Mouse (Mus musculus) skeletal muscle tissue, postnatal 0 days (tissue): Measurements from ENCODE around the gene Agap3. TPM values are rescaled to one million over a fixed set of nuclear protein-coding genes. Genes with fewer than 3 reads are reported as not detected.

Experiments used
- polyA plus RNA-seq: library from polyadenylated mRNA; unstranded; fragments of >200 nt; fragmentation: Nextera tagmentation; extraction: Ambion mirVana; gene quantifications from 2 replicates; pipeline ENCODE4 v1.2.1, GENCODE M21; 2015

Agap3 gene
- polyA plus RNA-seq, result 25.8 and 29.3 TPM in 2 replicates

DNA sequence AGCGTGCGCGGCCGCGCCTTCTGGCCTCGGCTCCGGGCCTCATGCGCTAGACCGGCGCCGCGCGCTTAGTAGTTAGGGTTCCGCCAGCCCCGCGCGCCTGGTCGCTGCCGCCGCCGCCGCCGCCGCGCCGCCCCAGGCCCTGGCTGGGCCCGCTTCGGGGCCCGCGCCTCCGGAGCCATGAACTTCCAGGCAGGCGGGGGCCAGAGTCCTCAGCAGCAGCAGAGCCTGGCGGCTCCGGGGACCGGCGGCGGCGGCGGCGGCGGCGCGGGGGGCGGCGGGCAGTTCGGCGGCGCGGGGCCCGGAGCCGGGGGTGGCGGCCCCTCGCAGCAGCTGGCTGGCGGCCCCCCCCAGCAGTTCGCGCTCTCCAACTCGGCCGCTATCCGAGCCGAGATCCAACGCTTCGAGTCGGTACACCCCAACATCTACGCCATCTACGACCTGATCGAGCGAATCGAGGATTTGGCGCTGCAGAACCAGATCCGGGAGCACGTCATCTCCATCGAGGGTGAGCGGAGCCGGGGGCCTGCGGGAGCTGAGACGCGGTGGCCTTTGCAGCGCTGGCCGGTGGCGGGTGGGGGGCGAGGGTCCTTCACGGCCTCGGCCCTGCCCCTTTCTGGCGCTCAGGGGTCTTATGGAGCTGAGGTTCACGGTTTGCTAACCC is at the start of gene Agap3:
TSS of gene Agap3 (plus strand) at position 148 of the 661 bp plus-strand sequence.

DNA sequence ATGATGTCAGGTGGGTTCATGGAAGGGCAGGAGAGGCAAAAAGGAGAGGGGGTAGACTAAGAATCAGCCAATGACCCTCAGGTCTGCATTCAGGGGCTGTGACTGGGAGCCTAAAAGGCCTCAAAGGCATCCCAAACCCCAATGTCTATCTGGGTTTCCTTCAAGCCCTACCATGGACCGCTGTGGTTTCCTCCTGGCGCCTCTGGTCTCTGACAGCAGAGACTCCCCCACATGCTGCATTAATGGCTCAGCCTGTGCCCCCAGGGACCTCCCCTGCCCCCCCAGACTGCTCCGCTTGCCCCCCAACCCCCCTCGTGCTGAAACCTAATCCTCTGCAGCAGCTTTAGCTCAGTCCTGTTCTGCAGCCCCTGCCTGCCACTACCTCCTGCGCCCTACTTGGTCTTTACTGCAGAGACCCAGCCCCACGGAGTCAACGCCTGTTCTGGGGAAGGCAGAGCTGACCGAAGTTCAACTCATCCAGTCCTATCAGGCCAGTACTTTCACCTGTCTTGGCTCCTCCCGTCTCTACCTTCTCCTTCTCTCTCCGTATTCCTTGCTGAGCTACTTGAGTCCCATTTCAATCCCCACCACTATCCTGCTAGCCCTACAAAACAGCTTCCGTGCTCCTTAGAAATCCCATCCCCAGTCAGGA is 38.8 kb upstream of the Agap3 start, which contains the start of gene Asic3:
TSS of gene Asic3 (plus strand) at position 351 of the 652 bp plus-strand sequence.

DNA sequence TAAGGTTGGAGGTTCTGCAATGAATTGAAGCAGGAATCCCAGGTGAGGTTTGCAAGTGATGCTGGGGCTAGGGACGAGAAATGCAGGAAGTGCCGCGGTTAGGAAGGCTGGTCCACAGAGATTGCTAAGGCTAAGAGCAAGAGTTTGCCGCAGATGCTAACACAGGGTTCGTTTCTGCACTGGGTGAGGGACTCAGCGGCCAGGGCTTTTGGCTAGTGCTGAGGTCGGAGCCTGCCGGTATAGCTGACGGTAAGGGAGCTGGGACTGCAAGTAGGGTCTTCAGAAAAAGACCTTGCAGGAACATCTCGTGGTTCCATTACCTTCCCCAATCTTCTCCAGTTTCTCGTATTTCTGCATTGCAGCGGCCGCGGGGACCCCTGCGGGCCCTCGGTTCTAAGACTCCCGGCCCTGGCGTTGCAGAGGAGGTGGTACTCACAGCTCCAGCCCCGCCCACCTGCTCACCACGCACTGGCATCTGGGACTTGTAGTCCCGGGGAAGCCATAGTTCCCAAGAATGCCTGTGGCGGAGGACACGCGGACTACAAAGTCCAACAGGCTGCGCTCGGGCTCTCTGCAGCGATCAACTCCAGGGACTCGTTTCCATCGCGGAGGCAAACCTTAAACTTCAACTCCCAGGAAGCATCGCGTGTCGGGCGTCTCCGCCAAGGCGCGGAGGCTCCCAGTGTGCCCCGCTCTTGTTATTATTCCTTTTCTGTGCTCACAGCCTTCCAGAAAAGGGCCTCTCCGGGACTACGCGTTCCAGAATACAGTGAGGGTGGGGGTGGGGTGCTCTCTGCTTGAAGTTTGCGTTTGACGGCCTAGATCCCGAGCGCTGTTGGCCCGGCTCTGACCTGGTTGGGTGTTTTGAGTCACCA is 28.6 kb upstream of the Agap3 start, which contains the start of the genes Cdk5 and Slc4a2:
TSS of gene Cdk5 (minus strand) at position 402 of the 875 bp plus-strand sequence.
TSS of gene Slc4a2 (plus strand) at position 709 of the 875 bp plus-strand sequence.

DNA sequence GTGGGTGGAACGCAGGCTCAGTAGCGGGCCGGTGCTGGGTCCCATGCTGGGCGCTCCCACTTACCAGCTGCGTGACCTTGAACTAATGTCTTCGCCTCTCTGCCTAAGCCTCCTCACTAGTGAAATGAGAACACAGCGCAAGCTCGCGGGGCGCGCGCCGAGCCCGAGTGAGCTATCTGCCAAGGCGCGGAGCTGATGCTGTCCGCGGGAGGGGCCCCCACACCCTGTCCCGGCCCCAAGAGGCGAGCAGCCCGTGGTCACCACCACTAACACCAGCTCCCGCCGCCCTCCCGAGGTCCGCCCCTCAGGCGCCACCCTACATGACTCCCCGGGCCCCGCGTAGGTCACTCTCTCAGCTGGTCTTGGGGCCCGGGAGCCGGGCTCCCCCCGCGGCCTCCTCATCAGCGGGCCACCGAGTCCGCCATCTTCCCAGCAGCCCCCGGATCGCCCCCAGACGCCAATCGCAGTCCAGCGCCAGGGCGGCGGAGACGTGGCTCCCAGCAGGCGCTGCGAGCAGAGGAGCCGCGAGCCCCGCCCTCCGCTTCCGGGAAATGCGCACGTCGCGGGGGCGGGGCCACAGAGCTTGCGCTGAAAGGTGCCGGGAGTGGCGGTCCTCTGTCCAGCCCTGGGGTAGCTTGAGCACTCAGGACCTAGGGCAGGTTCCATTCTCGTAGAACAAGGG is 7.1 kb upstream of the Agap3 start, which contains the start of gene Fastk:
TSS of gene Fastk (minus strand) at position 542 of the 682 bp plus-strand sequence.

DNA sequence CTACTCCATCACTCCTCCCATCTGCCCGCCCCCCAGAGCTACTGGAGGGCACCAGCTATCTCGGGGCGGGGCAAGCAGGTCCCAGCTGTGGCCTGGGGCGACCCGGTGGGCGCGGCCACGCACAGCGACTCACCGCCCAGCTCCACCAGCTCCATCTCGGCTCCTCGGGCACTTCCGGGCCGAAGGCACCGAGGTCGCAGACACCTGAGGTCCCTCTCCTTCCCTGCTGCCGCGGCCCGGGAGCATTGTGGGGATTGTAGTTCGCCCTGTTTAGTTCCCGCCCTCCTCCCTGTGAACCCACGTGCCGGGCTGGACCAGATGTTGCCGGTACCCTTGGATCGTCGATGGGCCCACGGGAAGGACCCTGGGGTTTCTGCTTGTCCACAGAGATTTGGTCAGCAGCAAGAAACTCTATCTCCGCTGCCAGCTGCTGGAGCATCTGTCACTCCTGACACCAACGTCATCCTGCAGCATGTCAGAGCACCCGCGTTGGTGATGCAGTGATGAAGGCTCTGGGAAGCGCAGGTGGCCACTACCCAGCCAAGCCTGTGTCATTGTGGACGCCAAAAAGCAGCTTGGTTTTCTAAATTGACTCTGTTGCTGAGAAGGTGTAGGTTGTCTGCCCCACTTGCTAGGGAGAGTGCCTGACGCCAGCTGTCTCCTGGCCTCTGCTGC is 4.2 kb upstream of the Agap3 start, which contains the start of gene Tmub1:
TSS of gene Tmub1 (minus strand) at position 231 of the 675 bp plus-strand sequence.

DNA sequence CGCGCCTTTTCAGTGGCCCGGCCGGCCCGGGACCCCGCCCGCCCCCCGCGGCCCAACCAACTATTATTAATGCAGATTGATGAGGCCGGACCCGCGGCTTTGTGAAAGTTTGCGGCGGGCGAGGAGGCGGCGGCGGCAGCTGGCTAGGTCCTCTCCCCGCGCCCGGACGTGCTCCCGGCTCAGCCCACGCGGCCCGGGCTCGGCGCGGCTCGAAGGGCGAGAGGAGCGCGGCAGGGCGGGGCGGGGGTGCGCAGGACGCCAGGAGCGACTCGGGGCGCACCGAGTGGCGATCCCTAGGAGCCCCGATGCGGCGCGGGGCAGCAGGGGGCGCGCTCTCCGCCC is 74.9 kb downstream of the Agap3 start, which contains the start of gene Gbx1:
TSS of gene Gbx1 (minus strand) at position 314 of the 342 bp plus-strand sequence.

DNA sequence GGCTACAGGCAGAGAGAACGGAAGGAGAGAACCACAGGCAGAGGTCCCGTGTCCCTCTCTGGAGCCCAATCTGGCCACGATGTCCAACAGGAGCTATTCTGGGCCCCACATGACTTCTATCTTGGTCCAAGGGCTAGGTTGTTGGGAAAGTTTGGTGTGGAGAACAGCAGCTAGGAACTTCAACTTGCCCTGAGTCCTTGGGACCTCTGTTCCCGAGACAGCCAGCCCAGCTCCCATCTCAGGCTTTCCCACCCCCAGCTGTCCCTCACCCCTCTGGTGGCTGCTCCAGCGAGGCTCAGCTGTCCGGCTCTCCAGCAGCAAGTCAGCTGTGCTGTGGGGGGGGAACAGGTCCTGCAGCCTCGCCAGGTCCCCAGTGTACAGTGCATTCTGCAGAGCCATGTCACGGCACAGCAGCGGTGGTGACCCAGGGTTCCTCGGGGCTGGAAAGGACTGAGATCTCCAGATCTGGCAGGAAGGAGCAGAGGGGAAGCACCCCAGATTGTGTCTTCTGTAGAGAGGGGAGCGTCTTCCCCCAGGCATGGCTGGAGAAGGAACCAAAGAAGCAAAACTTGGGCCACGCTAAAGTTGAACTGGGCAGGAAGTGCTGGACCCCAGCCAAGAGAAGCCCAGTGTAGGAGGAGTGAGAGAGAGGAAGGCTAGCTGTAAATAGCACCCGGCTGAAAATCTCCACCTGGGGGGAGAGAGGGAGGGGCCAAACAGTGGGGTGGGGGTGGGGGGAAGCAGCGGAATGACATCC is 88.6 kb downstream of the Agap3 start, which contains the start of gene Asb10:
TSS of gene Asb10 (minus strand) at position 592 of the 757 bp plus-strand sequence.

Other genes with a start within 250 kb of the Agap3 start
- gene Kcnh2, start 100.6 kb upstream of the Agap3 start, polyA plus RNA-seq, result 8.1 and 9.1 TPM in 2 replicates
- 5.7 and 7.6 TPM in 2 replicates for gene Nos3, start 87.4 kb upstream of the Agap3 start, polyA plus RNA-seq
- 0.95 and 1.6 TPM in 2 replicates for gene Atg9b, start 60.0 kb upstream of the Agap3 start, polyA plus RNA-seq
- 38.2 and 38.4 TPM in 2 replicates for gene Abcb8, start 58.5 kb upstream of the Agap3 start, polyA plus RNA-seq
- gene Asic3, start 38.8 kb upstream of the Agap3 start, polyA plus RNA-seq, result 0.17 and 0.22 TPM in 2 replicates
- gene Cdk5, start 28.6 kb upstream of the Agap3 start, polyA plus RNA-seq, result 25.7 and 28.3 TPM in 2 replicates
- 13.1 and 15.1 TPM in 2 replicates for gene Slc4a2, start 28.3 kb upstream of the Agap3 start, polyA plus RNA-seq
- gene Fastk, start 6.9 kb upstream of the Agap3 start, polyA plus RNA-seq, result 149 and 150 TPM in 2 replicates
- 12.3 and 12.7 TPM in 2 replicates for gene Tmub1, start 4.3 kb upstream of the Agap3 start, polyA plus RNA-seq
- not detected in 2 replicates for gene Gbx1, start 75.0 kb downstream of the Agap3 start, polyA plus RNA-seq
- 14.7 and 14.9 TPM in 2 replicates for gene Asb10, start 88.8 kb downstream of the Agap3 start, polyA plus RNA-seq
- 0.04 TPM in 1 of 2 replicates, not detected in the other for gene 4931409K22Rik, start 104.6 kb downstream of the Agap3 start, polyA plus RNA-seq
- 53.7 and 54.0 TPM in 2 replicates for gene Abcf2, start 125.3 kb downstream of the Agap3 start, polyA plus RNA-seq
- 18.3 and 20.0 TPM in 2 replicates for gene Chpf2, start 134.6 kb downstream of the Agap3 start, polyA plus RNA-seq
- 56.4 and 71.2 TPM in 2 replicates for gene Smarcd3, start 172.2 kb downstream of the Agap3 start, polyA plus RNA-seq
- 22.5 and 22.8 TPM in 2 replicates for gene Nub1, start 233.4 kb downstream of the Agap3 start, polyA plus RNA-seq